Mouse (Mus musculus): Measurements from ENCODE around the gene Fam135a.

GRCm38 (mm10) chr1:24045627-24046026 is 54.5 kb downstream of the Fam135a start:
- TF ChIP-seq CTCF (IDR thresholded peaks at IDR 0.05), result no peak
- TF ChIP-seq POLR2A (IDR thresholded peaks at IDR 0.05; ENCODE audit: insufficient read depth, low read depth, low read length), result no peak
- no peak for TF ChIP-seq EP300 (IDR thresholded peaks at IDR 0.05; ENCODE audit: insufficient read depth, low read depth, low read length)
